Mouse (Mus musculus): ENCODE measurements at regions not wholly inside any gene's neighbourhood (a gene's known extent, or its start where the extent isn't known, plus 50 kb on each side); places are given as distances from the start of the nearest gene placed in this dataset.
A peak's percentile ranks its signal among the peaks of the same experiment; 100 is the strongest.

DNA sequence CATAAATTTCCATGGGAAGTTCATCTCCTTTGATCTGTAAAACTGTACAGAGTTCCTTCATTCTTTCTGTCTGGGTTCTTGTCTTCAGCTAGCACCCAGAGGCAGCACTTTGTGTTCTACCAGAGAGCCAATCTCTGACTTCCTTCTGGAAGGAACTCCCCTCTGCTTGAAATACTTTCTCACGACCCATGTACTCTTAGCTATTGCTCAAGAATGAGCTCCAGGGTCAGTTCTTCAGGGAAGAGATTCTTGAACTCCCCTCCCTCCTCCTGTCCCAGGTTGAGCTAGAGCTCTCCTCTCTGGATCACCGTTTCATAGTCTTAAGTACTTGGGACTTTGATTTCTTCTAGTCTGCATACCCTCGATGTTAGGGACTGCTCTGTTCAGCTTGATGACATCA lies 311.8 kb downstream of the Foxo1 start:
- Histone ChIP-seq H3K27me3 (replicated peaks) (peaks cover 58% of the 10 kb centered on the region), H3K4me1 (no peaks in the 10 kb centered on the region), H3K4me3 (replicated peaks) (no peak overlapping the region), H3K9me3 (peaks cover 13% of the 10 kb centered on the region; the same call in 1 of the 2 replicates), H3K36me3 (replicated peaks; ENCODE audit: low read length) (no peaks in the 10 kb centered on the region)
- TF ChIP-seq GATA1 (IDR thresholded peaks at IDR 0.05; ENCODE audit: borderline replicate concordance, low read length) (no peak), FLI1 (IDR thresholded peaks at IDR 0.05; ENCODE audit: low read length) (no peak)

- peaks cover 57% of the 10 kb centered on the region for H3K27me3 ChIP-seq (replicated peaks)
- H3K9me3 ChIP-seq: peaks cover 13% of the 10 kb centered on the region; the same call in 1 of the 2 replicates
- H3K4me3 ChIP-seq (replicated peaks): no peak overlapping the region
- TF ChIP-seq GATA1 (IDR thresholded peaks at IDR 0.05; ENCODE audit: borderline replicate concordance, low read length) (no peak), FLI1 (IDR thresholded peaks at IDR 0.05; ENCODE audit: low read length) (no peak)
- H3K4me1 ChIP-seq: no peaks in the 10 kb centered on the region
- H3K36me3 ChIP-seq (replicated peaks; ENCODE audit: low read length): no peaks in the 10 kb centered on the region
These were observed 311.0 kb downstream of the Foxo1 start for GRCm38 (mm10) chr3:52579096-52579495.

DNA sequence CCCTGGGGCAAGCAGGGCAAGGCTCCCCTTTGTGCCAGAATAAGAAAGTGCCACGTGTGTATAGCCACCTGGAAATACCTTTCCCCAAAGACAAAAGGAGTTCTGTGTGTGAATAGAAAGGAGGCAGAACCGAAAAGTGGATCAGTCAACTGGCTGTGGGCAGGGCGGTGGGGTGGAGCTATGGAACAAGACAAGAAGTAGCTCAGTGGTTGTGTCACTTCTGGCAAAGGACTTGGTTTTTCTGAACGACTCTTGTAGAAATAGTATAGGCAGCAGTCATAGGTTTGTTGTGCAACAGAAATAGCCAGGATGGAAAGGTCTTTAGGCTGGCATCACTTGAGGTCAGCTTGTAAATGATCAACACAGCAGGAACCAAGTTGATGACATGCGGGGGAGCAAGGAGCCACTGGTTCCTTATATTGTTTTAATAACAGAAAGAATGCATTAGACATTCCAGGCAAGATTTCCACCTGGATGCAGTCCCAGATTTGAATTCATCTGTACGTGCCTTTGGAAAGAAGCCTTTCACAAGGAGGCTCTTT lies 308.6 kb downstream of the Foxo1 start:
- Histone ChIP-seq H3K4me1 (peaks cover 7% of the 10 kb centered on the region), H3K9me3 (peaks cover 13% of the 10 kb centered on the region; the same call in 1 of the 2 replicates), H3K27me3 (replicated peaks) (peaks cover 63% of the 10 kb centered on the region), H3K36me3 (replicated peaks; ENCODE audit: low read length) (no peaks in the 10 kb centered on the region), H3K4me3 (replicated peaks) (no peak overlapping the region)
- TF ChIP-seq FLI1 (IDR thresholded peaks at IDR 0.05; ENCODE audit: low read length) (no peak), GATA1 (IDR thresholded peaks at IDR 0.05; ENCODE audit: borderline replicate concordance, low read length) (no peak)

DNA sequence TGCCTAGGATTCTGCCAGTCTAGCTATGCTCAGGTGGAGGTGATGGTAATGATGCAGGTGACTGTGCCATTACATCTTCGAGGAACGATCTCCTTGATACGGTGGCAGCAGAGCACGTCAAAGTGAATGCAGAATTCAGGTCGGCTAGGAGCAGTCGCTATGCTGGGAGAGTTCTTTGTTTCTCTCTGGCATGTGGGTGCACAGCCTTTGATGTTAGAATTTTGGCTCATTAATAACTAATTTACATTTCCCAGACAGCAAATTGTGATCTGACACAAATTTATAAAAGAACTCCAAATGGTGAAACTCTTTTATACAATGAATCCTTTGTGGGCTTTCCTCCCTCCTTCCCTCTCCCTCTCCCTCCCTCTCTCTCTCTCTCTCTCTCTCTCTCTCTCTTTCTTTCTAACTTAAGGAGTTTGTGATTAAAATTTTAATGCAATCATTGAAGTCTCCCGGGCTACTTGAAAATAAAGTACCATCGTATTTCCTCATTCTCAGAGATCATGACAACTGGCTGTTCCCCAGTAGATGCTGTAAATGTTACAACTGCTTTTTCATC lies 307.2 kb downstream of the Foxo1 start:
- Histone ChIP-seq H3K36me3 (replicated peaks; ENCODE audit: low read length) (no peaks in the 10 kb centered on the region), H3K9me3 (peaks cover 11% of the 10 kb centered on the region; the same call in 1 of the 2 replicates), H3K4me1 (peaks cover 7% of the 10 kb centered on the region), H3K4me3 (replicated peaks) (peak overlapping the region; percentile 6), H3K27me3 (replicated peaks) (peaks cover 62% of the 10 kb centered on the region)
- no peak for TF ChIP-seq GATA1 (IDR thresholded peaks at IDR 0.05; ENCODE audit: borderline replicate concordance, low read length)
- no peak for TF ChIP-seq FLI1 (IDR thresholded peaks at IDR 0.05; ENCODE audit: low read length)

- Histone ChIP-seq H3K27me3 (replicated peaks) (peaks cover 64% of the 10 kb centered on the region), H3K4me1 (peaks cover 7% of the 10 kb centered on the region), H3K4me3 (replicated peaks) (no peak overlapping the region), H3K9me3 (peaks cover 11% of the 10 kb centered on the region; the same call in 1 of the 2 replicates), H3K36me3 (replicated peaks; ENCODE audit: low read length) (no peaks in the 10 kb centered on the region)
- TF ChIP-seq GATA1 (IDR thresholded peaks at IDR 0.05; ENCODE audit: borderline replicate concordance, low read length): no peak
- no peak for TF ChIP-seq FLI1 (IDR thresholded peaks at IDR 0.05; ENCODE audit: low read length)
These were observed 306.2 kb downstream of the Foxo1 start for GRCm38 (mm10) chr3:52574341-52574740.

DNA sequence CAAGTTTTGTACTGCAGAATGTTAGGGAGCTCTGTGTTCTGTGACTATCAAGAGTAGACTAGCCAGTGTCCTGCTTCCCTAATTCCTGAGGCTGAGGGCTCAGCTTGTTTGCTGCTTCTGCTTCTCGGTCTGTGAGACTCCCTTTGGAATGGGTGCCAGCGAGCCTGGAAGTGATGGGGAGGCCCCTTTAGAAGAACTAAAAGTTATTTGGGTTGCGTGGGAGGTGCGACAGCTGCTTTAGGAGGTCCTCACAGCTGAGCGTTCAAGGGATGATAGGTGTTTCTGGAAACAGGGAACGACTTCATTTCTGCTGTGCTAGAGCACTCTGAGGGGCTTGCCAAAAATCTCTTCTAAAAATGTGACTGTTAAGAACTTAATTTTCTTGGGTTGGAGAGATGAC lies 305.7 kb downstream of the Foxo1 start:
- H3K4me3 ChIP-seq (replicated peaks): no peak overlapping the region
- peaks cover 11% of the 10 kb centered on the region; the same call in 1 of the 2 replicates for H3K9me3 ChIP-seq
- peaks cover 13% of the 10 kb centered on the region for H3K4me1 ChIP-seq
- H3K27me3 ChIP-seq (replicated peaks): peaks cover 65% of the 10 kb centered on the region
- TF ChIP-seq FLI1 (IDR thresholded peaks at IDR 0.05; ENCODE audit: low read length) (no peak), GATA1 (IDR thresholded peaks at IDR 0.05; ENCODE audit: borderline replicate concordance, low read length) (no peak)
- no peaks in the 10 kb centered on the region for H3K36me3 ChIP-seq (replicated peaks; ENCODE audit: low read length)

DNA sequence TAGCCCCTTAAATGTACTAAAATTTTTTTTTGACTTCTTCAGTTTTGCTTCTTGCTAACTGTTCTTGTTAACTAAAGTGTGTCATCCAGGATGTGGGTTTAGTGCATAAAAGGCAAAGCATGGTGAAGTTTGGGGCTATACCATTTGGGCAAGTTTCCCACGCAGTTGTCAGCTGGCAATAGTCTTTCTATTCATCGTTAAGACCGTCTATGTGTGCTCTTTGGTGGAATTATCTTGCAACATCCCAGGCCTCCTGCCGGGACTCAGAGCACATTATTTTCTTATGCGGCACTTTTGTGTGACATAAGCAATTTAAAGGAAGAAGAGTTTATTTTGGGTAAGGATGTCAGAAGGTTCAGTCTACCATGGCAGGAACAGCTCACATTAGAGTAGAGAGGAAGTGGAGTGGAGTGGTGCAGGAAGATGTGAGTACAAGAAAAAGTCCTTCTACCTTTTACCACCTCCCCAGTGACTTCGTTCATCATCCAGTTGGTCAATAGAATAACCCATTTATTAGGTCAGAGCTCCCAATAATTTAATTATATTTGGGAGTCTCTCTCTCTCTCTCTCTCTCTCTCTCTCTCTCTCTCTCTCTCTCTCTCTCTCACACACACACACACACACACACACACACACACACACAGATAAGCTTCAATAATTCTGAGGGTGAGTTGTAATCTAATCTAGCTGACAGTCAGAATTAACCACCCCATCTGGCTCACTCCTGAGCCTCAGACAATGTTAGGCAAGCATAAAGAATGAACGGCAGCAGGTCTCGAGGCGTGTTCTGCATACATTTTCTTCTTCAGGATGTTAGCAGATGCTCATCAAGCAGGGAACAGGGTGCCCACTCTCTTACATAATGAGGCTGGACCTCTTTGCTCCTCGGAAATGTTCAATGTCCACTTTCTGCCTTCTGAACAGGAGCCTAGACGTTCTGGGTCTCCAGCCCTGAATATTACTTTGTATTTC lies 304.7 kb downstream of the Foxo1 start:
- TF ChIP-seq GATA1 (IDR thresholded peaks at IDR 0.05; ENCODE audit: borderline replicate concordance, low read length) (no peak), FLI1 (IDR thresholded peaks at IDR 0.05; ENCODE audit: low read length) (no peak)
- Histone ChIP-seq H3K36me3 (replicated peaks; ENCODE audit: low read length) (no peaks in the 10 kb centered on the region), H3K4me1 (peaks cover 19% of the 10 kb centered on the region), H3K27me3 (replicated peaks) (peaks cover 57% of the 10 kb centered on the region), H3K9me3 (peaks cover 11% of the 10 kb centered on the region; the same call in 1 of the 2 replicates), H3K4me3 (replicated peaks) (no peak overlapping the region)

DNA sequence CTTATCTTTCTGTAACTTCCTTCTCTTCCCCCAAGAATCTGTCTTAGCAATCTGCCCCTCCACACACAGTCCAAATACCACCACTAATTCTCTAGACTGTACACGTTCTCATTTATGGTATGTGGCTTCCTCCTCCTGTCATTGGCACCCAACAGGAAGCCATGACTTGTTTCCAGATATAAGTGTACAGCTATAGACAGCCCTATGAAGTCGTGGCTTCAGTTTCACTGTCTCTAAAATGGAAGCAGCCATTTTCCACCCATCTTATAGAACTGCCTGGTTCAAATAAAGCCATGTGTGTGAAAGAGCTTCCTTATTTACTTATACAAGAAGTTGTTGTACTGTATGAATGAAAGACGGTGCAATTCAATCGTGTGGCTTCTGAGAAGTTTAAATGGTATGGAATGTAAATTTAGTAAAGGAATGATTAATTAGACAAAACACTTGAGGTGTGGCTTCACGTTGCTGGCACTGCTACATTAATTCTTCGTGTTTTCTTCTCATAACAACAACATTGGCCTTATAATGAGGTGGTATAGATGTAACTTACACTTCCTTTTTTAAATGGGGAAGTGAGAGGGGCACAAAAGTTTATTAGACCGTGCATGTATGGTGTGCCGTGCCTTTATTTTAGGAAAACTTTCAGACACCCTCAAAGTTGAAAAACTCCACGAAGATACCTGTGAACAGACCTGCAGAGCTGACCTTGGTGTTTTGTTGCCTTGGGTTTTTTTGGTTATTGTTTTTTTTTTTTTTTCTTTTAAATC lies 299.7 kb downstream of the Foxo1 start:
- Histone ChIP-seq H3K9me3 (no peaks in the 10 kb centered on the region), H3K4me3 (replicated peaks) (peak overlapping the region; percentile 66), H3K27me3 (replicated peaks) (peaks cover 44% of the 10 kb centered on the region), H3K36me3 (replicated peaks; ENCODE audit: low read length) (no peaks in the 10 kb centered on the region), H3K4me1 (peaks cover 33% of the 10 kb centered on the region)
- TF ChIP-seq FLI1 (IDR thresholded peaks at IDR 0.05; ENCODE audit: low read length) (no peak), GATA1 (IDR thresholded peaks at IDR 0.05; ENCODE audit: borderline replicate concordance, low read length) (no peak)

DNA sequence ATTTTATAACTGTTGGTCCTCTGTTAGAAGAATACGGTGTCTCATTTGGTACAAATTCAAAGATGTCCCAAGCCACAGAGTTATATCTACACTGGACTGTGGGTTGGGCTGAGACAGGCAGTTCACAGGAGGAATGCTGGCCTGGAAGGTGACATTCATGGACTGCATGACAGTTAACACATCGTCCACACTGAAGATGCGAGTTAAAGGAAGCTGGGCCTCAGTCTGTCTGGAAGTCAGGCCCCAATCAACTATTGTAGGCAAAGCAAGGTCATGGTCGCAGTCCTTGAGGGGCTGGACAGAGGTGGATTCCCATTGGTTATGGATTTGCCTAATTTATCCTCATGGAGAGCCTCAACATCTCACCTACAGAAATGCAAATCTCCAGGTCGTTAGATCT lies 295.5 kb downstream of the Foxo1 start:
- no peaks in the 10 kb centered on the region for H3K9me3 ChIP-seq
- peaks cover 18% of the 10 kb centered on the region for H3K4me1 ChIP-seq
- peaks cover 56% of the 10 kb centered on the region for H3K27me3 ChIP-seq (replicated peaks)
- TF ChIP-seq FLI1 (IDR thresholded peaks at IDR 0.05; ENCODE audit: low read length) (no peak), GATA1 (IDR thresholded peaks at IDR 0.05; ENCODE audit: borderline replicate concordance, low read length) (no peak)
- H3K4me3 ChIP-seq (replicated peaks): no peak overlapping the region
- H3K36me3 ChIP-seq (replicated peaks; ENCODE audit: low read length): no peaks in the 10 kb centered on the region

Data from megakaryocyte, embryonic 14.5 days (primary cell).